Mouse (Mus musculus) hindbrain, embryonic 11.5 days (tissue): ENCODE results near the gene Ica1. TPM values are rescaled to one million over a fixed set of nuclear protein-coding genes. Genes with fewer than 3 reads are reported as not detected.

Experiments used
- ATAC-seq: fragments of 200-750 bp; cut with Nextera tagmentation; 2 replicates; pipeline ENCODE4 v1.8.0; 2017; ENCODE audit warnings: mild to moderate bottlenecking, moderate TSS enrichment, moderate library complexity; ENCODE audit not compliant: low FRiP score
- DNase-seq: peaks from one replicate; pipeline ENCODE4 v3.0.0-alpha.2; 2015; ENCODE audit warnings: low spot score
- H3K27ac ChIP-seq: fragments of 300-500 bp; sonication (generic); 2 replicates; pipeline ENCODE4 v1.5.1; 2014; ENCODE audit warnings: mild to moderate bottlenecking, low read depth, low read length
- H3K27me3 ChIP-seq: fragments of 300-500 bp; sonication (generic); 2 replicates; pipeline ENCODE4 v1.6.1; 2014; ENCODE audit warnings: mild to moderate bottlenecking, low read length, moderate library complexity, mixed read lengths; ENCODE audit not compliant: control insufficient read depth, insufficient read depth
- H3K36me3 ChIP-seq: fragments of 300-500 bp; sonication (generic); 2 replicates; pipeline ENCODE4 v1.6.1; 2014; ENCODE audit warnings: mild to moderate bottlenecking, low read length, moderate library complexity, mixed read lengths; ENCODE audit not compliant: control insufficient read depth, insufficient read depth
- H3K4me1 ChIP-seq: fragments of 300-500 bp; sonication (generic); replicated peaks from 2 replicates; pipeline ENCODE4 v1.6.1; 2014; ENCODE audit warnings: low read length, mixed read lengths; ENCODE audit not compliant: control insufficient read depth, insufficient read depth
- H3K4me2 ChIP-seq: fragments of 300-500 bp; sonication (generic); replicated peaks from 2 replicates; pipeline ENCODE4 v1.6.1; 2014; ENCODE audit warnings: mild to moderate bottlenecking, low read depth, low read length
- H3K4me3 ChIP-seq: fragments of 300-500 bp; sonication (generic); 2 replicates; pipeline ENCODE4 v1.5.1; 2014; ENCODE audit warnings: low read depth, low read length
- H3K9ac ChIP-seq: fragments of 300-500 bp; sonication (generic); 2 replicates; pipeline ENCODE4 v1.6.1; 2014; ENCODE audit warnings: low read depth, low read length
- H3K9me3 ChIP-seq: fragments of 300-500 bp; sonication (generic); 2 replicates; pipeline ENCODE4 v1.6.1; 2016; ENCODE audit warnings: low read length; ENCODE audit not compliant: control insufficient read depth
- WGBS: fragments of 180-500 bp; shearing (Covaris S2); extraction: QIAGEN DNeasy Blood & Tissue Kit; methylation state at CpG from one replicate; pipeline ENCODE4 v1.1.7; 2014; 5-methylcytosine and 5-hydroxymethylcytosine counted together
- polyA plus RNA-seq: library from polyadenylated mRNA; unstranded; fragments of >200 nt; fragmentation: Nextera tagmentation; extraction: Ambion mirVana; gene quantifications from 2 replicates; pipeline ENCODE4 v1.2.1, GENCODE M21; 2014

The Ica1 gene
- polyA plus RNA-seq, 1 experiment from 2014 or later = 23.3 TPM

- H3K4me2 ChIP-seq = no peak overlapping the region
- ATAC-seq (no peak), DNase-seq (no peak)
- H3K27me3 ChIP-seq = no peaks in the 10 kb centered on the region
- no peaks in the 10 kb centered on the region for H3K9me3 ChIP-seq
- no peaks in the 10 kb centered on the region for H3K36me3 ChIP-seq
- WGBS = 66% methylated on average over 7 of the region's 7 CpGs
- no peak overlapping the region for H3K9ac ChIP-seq
- H3K4me1 ChIP-seq = no peaks in the 10 kb centered on the region
- no peak overlapping the region for H3K4me3 ChIP-seq
- no peak overlapping the region for H3K27ac ChIP-seq
These were observed 6.7 kb downstream of the Ica1 start for GRCm38 (mm10) chr6:8771539-8771938.

GRCm38 (mm10) chr6:8770341-8770740, 7.9 kb downstream of the Ica1 start:
- Histone ChIP-seq H3K9me3 (no peaks in the 10 kb centered on the region), H3K27me3 (no peaks in the 10 kb centered on the region), H3K9ac (no peak overlapping the region), H3K36me3 (no peaks in the 10 kb centered on the region), H3K4me1 (no peaks in the 10 kb centered on the region), H3K4me2 (no peak overlapping the region), H3K27ac (no peak overlapping the region), H3K4me3 (no peak overlapping the region)
- WGBS = 70% methylated on average over 10 of the region's 10 CpGs
- ATAC-seq (no peak), DNase-seq (no peak)

GRCm38 (mm10) chr6:8769803-8770202, 8.5 kb downstream of the Ica1 start:
- Histone ChIP-seq H3K36me3 (no peaks in the 10 kb centered on the region), H3K4me3 (no peak overlapping the region), H3K9me3 (no peaks in the 10 kb centered on the region), H3K9ac (no peak overlapping the region), H3K27me3 (no peaks in the 10 kb centered on the region), H3K27ac (no peak overlapping the region), H3K4me2 (no peak overlapping the region), H3K4me1 (no peaks in the 10 kb centered on the region)
- no peak for ATAC-seq
- WGBS = 75% methylated on average over 6 of the region's 6 CpGs
- no peak for DNase-seq

GRCm38 (mm10) chr6:8766652-8767051, 11.6 kb downstream of the Ica1 start:
- DNase-seq = no peak
- no peaks in the 10 kb centered on the region for H3K4me1 ChIP-seq
- H3K4me3 ChIP-seq = no peak overlapping the region
- no peaks in the 10 kb centered on the region for H3K36me3 ChIP-seq
- no peak overlapping the region for H3K9ac ChIP-seq
- WGBS = 91% methylated on average over 5 of the region's 5 CpGs
- H3K27me3 ChIP-seq = no peaks in the 10 kb centered on the region
- ATAC-seq = no peak
- H3K27ac ChIP-seq = no peak overlapping the region
- H3K4me2 ChIP-seq = no peak overlapping the region
- no peaks in the 10 kb centered on the region for H3K9me3 ChIP-seq

GRCm38 (mm10) chr6:8765801-8766200, 12.5 kb downstream of the Ica1 start:
- 93% methylated on average over 3 of the region's 3 CpGs for WGBS
- no peaks in the 10 kb centered on the region for H3K36me3 ChIP-seq
- ATAC-seq = no peak

GRCm38 (mm10) chr6:8765064-8765463, 13.2 kb downstream of the Ica1 start:
- no peak for DNase-seq
- Histone ChIP-seq H3K4me1 (no peaks in the 10 kb centered on the region), H3K36me3 (no peaks in the 10 kb centered on the region), H3K9ac (no peak overlapping the region), H3K27me3 (no peaks in the 10 kb centered on the region), H3K27ac (no peak overlapping the region), H3K4me2 (no peak overlapping the region), H3K9me3 (no peaks in the 10 kb centered on the region), H3K4me3 (no peak overlapping the region)
- no peak for ATAC-seq
- 91% methylated on average over 1 of the region's 1 CpGs for WGBS

More at GRCm38 (mm10) chr6:8765801-8766200, 12.5 kb downstream of the Ica1 start:
- Histone ChIP-seq H3K27ac (no peak overlapping the region), H3K27me3 (no peaks in the 10 kb centered on the region), H3K4me1 (no peaks in the 10 kb centered on the region), H3K4me3 (no peak overlapping the region), H3K4me2 (no peak overlapping the region), H3K9ac (no peak overlapping the region), H3K9me3 (no peaks in the 10 kb centered on the region)
- no peak for DNase-seq

GRCm38 (mm10) chr6:8760708-8761294, 17.5 kb downstream of the Ica1 start:
- Histone ChIP-seq H3K4me2 (no peak overlapping the region), H3K9me3 (no peaks in the 10 kb centered on the region), H3K27me3 (no peaks in the 10 kb centered on the region), H3K4me3 (no peak overlapping the region), H3K4me1 (no peaks in the 10 kb centered on the region), H3K9ac (no peak overlapping the region), H3K36me3 (no peaks in the 10 kb centered on the region), H3K27ac (no peak overlapping the region)
- 87% methylated on average over 5 of the region's 5 CpGs for WGBS
- DNase-seq = no peak
- ATAC-seq = no peak

- DNase-seq = no peak
- H3K27ac ChIP-seq = no peak overlapping the region
- H3K9ac ChIP-seq = no peak overlapping the region
- no peaks in the 10 kb centered on the region for H3K4me1 ChIP-seq
- no peaks in the 10 kb centered on the region for H3K9me3 ChIP-seq
- H3K36me3 ChIP-seq = no peaks in the 10 kb centered on the region
- H3K27me3 ChIP-seq = no peaks in the 10 kb centered on the region
- no peak overlapping the region for H3K4me2 ChIP-seq
- WGBS = 88% methylated on average over 1 of the region's 1 CpGs
- no peak overlapping the region for H3K4me3 ChIP-seq
- ATAC-seq = no peak
These were observed 18.4 kb downstream of the Ica1 start for GRCm38 (mm10) chr6:8759901-8760300.

- DNase-seq (no peak), ATAC-seq (0 out of 2 replicates have a peak, but pooled peaks have one; percentile 38)
- Histone ChIP-seq H3K9ac (no peak overlapping the region), H3K36me3 (no peaks in the 10 kb centered on the region), H3K27ac (no peak overlapping the region), H3K9me3 (no peaks in the 10 kb centered on the region), H3K4me3 (no peak overlapping the region), H3K4me1 (no peaks in the 10 kb centered on the region), H3K4me2 (no peak overlapping the region), H3K27me3 (no peaks in the 10 kb centered on the region)
- whole genome bisulfite sequencing = 76% methylated on average over 8 of the region's 8 CpGs
These were observed 22.5 kb downstream of the Ica1 start for GRCm38 (mm10) chr6:8755760-8756276.
